Mouse (Mus musculus): Measurements from ENCODE around the gene Prima1. TPM values are rescaled to one million over a fixed set of nuclear protein-coding genes. Genes with fewer than 3 reads are reported as not detected.

Gene Prima1
- polyA plus RNA-seq, 1 experiment from 2014 or later = not detected

DNA sequence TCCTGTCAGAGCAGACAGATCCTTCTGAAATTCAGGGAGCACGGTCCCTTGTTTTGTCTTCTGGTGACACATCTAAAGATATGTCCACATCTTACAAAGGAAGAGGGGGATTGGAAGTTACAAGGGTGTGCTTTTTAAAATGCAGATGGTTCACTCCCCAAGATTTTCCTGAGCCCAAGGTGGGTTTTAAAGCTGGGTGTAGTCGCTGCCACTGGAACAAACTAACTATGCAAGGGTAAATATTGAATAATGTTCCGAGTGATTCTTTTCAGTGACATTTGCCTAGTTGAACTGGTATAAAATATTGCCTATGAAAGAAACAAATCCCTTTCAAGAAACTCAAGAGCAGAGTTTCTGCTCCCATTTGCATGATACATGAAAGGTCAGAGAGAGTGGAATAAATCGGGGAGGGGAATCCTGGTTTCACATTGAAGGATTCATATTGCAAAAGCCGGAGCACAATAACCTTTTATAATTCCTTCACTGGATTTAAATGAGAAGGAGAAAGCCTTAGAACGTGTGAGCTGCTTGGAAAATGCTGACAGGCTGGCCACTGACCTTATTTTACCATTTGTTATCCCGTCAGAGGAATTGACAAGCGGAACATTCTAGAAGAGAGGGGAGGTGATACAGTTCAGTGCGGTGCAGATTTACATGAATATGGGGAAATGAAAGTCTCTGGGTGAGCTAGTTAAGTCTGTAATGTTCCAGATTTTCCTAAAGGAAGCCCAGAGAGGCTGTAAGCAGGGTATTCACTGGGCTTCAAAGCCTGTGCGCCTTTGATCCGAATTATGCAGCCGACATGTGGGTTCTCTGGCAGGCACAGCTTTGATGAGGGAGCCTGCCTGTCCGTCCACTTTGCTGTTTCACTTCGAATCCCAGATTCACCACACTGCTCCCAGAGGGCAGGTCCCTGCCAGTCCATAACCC lies 77.6 kb downstream of the Prima1 start:
- Histone ChIP-seq H3K4me3 (no peak overlapping the region), H3K9me3 (replicated peaks) (no peaks in the 10 kb centered on the region), H3K27ac (no peak overlapping the region), H3K36me3 (no peaks in the 10 kb centered on the region), H3K4me1 (peaks cover 9% of the 10 kb centered on the region; the same call in 1 of the 2 replicates), H3K27me3 (ENCODE audit: low read depth, poor library complexity, severe bottlenecking) (no peaks in the 10 kb centered on the region)
- 63% methylated on average over 14 of the region's 14 CpGs for WGBS
- DNase-seq (ENCODE audit: low spot score) = no peak

DNA sequence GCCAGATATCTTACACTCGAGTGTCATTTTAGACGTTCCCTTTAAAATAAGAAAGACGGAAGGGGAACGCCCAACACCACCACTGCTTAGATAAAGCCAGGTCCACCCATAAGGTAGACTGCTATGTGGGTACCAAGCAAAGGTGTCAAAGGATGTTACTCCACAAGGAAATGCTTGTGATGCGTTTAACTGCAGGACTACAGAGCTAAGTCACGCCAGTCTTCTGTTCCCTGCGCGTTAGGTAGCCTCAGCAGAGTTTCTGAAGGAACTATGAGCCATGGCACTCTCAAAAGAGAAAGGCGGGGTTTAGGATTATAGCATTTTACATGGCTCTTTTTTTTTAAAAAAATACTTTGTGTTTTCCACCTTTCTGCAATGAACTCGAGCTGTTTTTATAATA lies 78.4 kb downstream of the Prima1 start:
- DNase-seq (ENCODE audit: low spot score) = no peak
- Histone ChIP-seq H3K4me3 (no peak overlapping the region), H3K27me3 (ENCODE audit: low read depth, poor library complexity, severe bottlenecking) (no peaks in the 10 kb centered on the region), H3K27ac (no peak overlapping the region), H3K36me3 (no peaks in the 10 kb centered on the region), H3K4me1 (peaks cover 9% of the 10 kb centered on the region; the same call in 1 of the 2 replicates), H3K9me3 (replicated peaks) (no peaks in the 10 kb centered on the region)
- WGBS = 86% methylated on average over 10 of the region's 10 CpGs

DNA sequence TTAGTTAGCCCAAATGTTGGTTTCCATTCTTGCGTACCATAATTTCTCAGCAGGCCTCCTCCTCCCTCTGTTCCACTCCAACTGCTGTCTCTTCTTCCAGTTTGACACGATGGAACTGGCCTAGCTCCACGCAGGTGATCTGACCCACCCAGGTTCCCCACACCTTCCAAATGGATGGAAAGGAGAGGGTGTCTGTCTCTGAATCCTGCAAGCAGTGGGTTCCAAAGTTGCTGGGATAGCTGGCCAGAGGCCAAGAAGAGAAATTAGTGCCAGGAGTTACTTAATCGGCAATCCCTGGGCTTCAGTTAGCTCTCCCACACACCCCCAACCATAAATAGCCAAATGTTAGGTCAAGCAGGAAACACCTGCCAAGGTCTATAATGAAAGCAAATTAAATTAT lies 81.2 kb downstream of the Prima1 start:
- no peak overlapping the region for H3K27ac ChIP-seq
- DNase-seq (ENCODE audit: low spot score) = no peak

DNA sequence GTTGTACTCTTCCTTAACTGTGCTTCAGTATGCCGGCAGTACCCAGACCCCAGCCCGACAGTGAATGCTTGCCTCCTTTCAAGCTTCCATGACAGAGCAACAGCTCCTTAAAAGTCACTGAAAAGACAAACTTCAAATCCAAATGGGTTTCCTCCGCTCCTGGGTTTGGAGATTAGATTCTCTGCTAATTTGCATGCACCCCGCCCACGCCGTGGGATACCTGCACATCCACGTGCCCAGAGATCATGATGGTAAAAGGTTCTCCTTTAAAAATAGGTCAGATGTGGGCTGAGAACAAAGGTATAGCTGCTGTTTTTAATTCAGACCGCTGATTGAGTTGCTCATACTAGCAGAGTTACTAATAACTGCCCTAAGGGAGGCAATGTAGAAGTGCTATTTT lies 82.9 kb downstream of the Prima1 start:
- H3K4me3 ChIP-seq = no peak overlapping the region
- H3K27me3 ChIP-seq (ENCODE audit: low read depth, poor library complexity, severe bottlenecking) = no peaks in the 10 kb centered on the region
- no peak overlapping the region for H3K27ac ChIP-seq
- H3K36me3 ChIP-seq = no peaks in the 10 kb centered on the region
- WGBS = 71% methylated on average over 8 of the region's 8 CpGs
- no peak for DNase-seq (ENCODE audit: low spot score)
- 0 out of 2 replicates have a peak, but pooled peaks cover 3% of the 10 kb centered on the region for H3K4me1 ChIP-seq
- H3K9me3 ChIP-seq (replicated peaks) = no peaks in the 10 kb centered on the region

More for the DNA sequence above, 81.2 kb downstream of the Prima1 start:
- no peaks in the 10 kb centered on the region for H3K36me3 ChIP-seq
- 85% methylated on average over 4 of the region's 4 CpGs for WGBS
- H3K27me3 ChIP-seq (ENCODE audit: low read depth, poor library complexity, severe bottlenecking) = no peaks in the 10 kb centered on the region
- no peaks in the 10 kb centered on the region for H3K9me3 ChIP-seq (replicated peaks)
- no peak overlapping the region for H3K4me3 ChIP-seq
- H3K4me1 ChIP-seq = peaks cover 9% of the 10 kb centered on the region; the same call in 1 of the 2 replicates

DNA sequence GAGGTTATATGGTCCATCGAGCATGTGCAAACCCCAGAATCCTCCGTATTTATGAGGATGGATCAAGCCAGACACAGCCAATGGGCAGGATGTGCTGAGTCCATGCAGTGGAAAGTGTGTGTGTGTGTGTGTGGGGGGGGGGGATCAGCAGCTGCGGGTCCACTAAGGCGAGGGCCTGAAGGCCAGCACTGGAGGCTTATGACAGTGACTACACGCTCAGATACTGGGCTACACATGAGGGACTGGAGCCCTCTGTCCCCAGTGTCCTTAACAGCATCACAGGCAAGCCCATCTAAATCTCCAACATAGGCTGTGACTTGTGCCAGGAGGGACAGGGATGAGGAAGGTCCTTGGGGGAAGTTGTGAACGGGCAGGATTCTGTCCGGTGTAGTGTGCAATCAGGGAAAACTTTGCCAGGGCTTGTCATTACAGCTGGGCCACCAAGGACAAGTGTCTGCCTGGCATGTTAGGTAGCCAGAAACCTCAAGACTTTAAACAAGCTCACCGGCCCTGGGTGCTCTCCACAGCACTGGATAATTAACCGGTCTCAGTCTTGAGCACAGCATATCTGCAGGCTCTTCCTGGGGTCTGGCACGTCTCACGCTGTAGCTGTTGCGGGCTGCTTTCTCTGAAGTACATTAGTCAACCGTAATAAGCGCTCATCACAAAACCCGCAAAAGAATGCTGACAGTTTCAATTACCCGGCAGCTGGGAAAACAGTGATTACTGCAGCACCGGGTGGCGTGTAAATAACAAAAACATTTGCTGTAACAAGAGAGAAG lies 84.6 kb downstream of the Prima1 start:
- Histone ChIP-seq H3K4me3 (no peak overlapping the region), H3K9me3 (replicated peaks) (no peaks in the 10 kb centered on the region), H3K27me3 (ENCODE audit: low read depth, poor library complexity, severe bottlenecking) (no peaks in the 10 kb centered on the region), H3K27ac (no peak overlapping the region), H3K36me3 (no peaks in the 10 kb centered on the region), H3K4me1 (0 out of 2 replicates have a peak, but pooled peaks cover 3% of the 10 kb centered on the region)
- no peak for DNase-seq (ENCODE audit: low spot score)
- 67% methylated on average over 18 of the region's 18 CpGs for WGBS

GRCm38 (mm10) chr12:103155406-103155805 lies 86.5 kb downstream of the Prima1 start:
- Histone ChIP-seq H3K36me3 (no peaks in the 10 kb centered on the region), H3K27ac (no peak overlapping the region), H3K27me3 (ENCODE audit: low read depth, poor library complexity, severe bottlenecking) (no peaks in the 10 kb centered on the region), H3K9me3 (replicated peaks) (no peaks in the 10 kb centered on the region), H3K4me1 (no peaks in the 10 kb centered on the region), H3K4me3 (no peak overlapping the region)
- whole genome bisulfite sequencing = 72% methylated on average over 3 of the region's 3 CpGs
- DNase-seq (ENCODE audit: low spot score) = no peak

DNA sequence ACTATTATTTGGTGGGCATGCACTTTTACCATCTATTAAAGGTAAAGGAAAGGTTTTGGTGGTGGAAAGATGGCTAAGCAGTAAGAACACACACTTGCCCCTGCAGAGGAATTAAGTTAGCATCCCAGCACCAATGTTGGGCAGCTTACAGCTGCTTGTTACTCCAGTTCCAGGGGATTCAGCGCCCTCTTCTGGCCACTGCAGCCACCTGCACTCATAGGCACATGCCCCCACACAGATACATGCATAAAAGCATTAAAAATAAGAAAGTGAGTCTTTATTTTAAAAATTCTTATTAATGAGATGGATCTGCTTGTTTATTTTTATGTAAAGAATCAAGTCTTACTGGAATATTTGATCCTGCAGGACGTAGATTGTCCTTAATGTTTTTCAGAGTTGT lies 87.0 kb downstream of the Prima1 start:
- H3K4me1 ChIP-seq = no peaks in the 10 kb centered on the region
- no peak overlapping the region for H3K4me3 ChIP-seq
- H3K27ac ChIP-seq = no peak overlapping the region
- no peak for DNase-seq (ENCODE audit: low spot score)
- no peaks in the 10 kb centered on the region for H3K9me3 ChIP-seq (replicated peaks)
- H3K27me3 ChIP-seq (ENCODE audit: low read depth, poor library complexity, severe bottlenecking) = no peaks in the 10 kb centered on the region
- H3K36me3 ChIP-seq = no peaks in the 10 kb centered on the region
- 75% methylated on average over 2 of the region's 2 CpGs for WGBS

- Histone ChIP-seq H3K9me3 (replicated peaks) (no peaks in the 10 kb centered on the region; the same call in 1 of the 2 replicates), H3K36me3 (no peaks in the 10 kb centered on the region), H3K27ac (no peak overlapping the region), H3K4me1 (no peaks in the 10 kb centered on the region), H3K4me3 (no peak overlapping the region), H3K27me3 (ENCODE audit: low read depth, poor library complexity, severe bottlenecking) (no peaks in the 10 kb centered on the region)
- 83% methylated on average over 2 of the region's 2 CpGs for WGBS
- no peak for DNase-seq (ENCODE audit: low spot score)
Observed at GRCm38 (mm10) chr12:103150247-103150646, 91.7 kb downstream of the Prima1 start.

Other genes starting within 250 kb of the Prima1 start
- gene Fam181a, start 68.8 kb upstream of the Prima1 start, polyA plus RNA-seq (2016; fragmentation: Nextera tagmentation; extraction: Ambion mirVana) = not detected in 2 replicates
- 0.29 and 0.61 TPM in 2 replicates for gene Asb2, start 113.9 kb upstream of the Prima1 start, polyA plus RNA-seq (2016; fragmentation: Nextera tagmentation; extraction: Ambion mirVana)
- 8.3 and 10.0 TPM in 2 replicates for gene Otub2, start 146.5 kb upstream of the Prima1 start, polyA plus RNA-seq (2016; fragmentation: Nextera tagmentation; extraction: Ambion mirVana)
- 0.25 and 0.76 TPM in 2 replicates for gene 9330161L09Rik, start 165.7 kb upstream of the Prima1 start, polyA plus RNA-seq (2016; fragmentation: Nextera tagmentation; extraction: Ambion mirVana)
- gene Ddx24, start 183.7 kb upstream of the Prima1 start, polyA plus RNA-seq (2016; fragmentation: Nextera tagmentation; extraction: Ambion mirVana) = 92.5 and 101 TPM in 2 replicates
- 0.34 and 0.68 TPM in 2 replicates for gene Ifi27, start 192.1 kb upstream of the Prima1 start, polyA plus RNA-seq (2016; fragmentation: Nextera tagmentation; extraction: Ambion mirVana)
- 0.59 and 1.1 TPM in 2 replicates for gene Ifi27l2a, start 201.5 kb upstream of the Prima1 start, polyA plus RNA-seq (2016; fragmentation: Nextera tagmentation; extraction: Ambion mirVana)
- not detected in 2 replicates for gene Ifi27l2b, start 215.1 kb upstream of the Prima1 start, polyA plus RNA-seq (2016; fragmentation: Nextera tagmentation; extraction: Ambion mirVana)

All from limb, embryonic 10.5 days (tissue).